Mouse (Mus musculus): ENCODE measurements around the gene Medag. TPM values are rescaled to one million over a fixed set of nuclear protein-coding genes. Genes with fewer than 3 reads are reported as not detected.
A peak's percentile ranks its signal among the peaks of the same experiment; 100 is the strongest.

Gene Medag
- 0.44 and 0.47 TPM in 2 replicates for polyA plus RNA-seq (2016; fragmentation: Nextera tagmentation; extraction: Ambion mirVana)

DNA sequence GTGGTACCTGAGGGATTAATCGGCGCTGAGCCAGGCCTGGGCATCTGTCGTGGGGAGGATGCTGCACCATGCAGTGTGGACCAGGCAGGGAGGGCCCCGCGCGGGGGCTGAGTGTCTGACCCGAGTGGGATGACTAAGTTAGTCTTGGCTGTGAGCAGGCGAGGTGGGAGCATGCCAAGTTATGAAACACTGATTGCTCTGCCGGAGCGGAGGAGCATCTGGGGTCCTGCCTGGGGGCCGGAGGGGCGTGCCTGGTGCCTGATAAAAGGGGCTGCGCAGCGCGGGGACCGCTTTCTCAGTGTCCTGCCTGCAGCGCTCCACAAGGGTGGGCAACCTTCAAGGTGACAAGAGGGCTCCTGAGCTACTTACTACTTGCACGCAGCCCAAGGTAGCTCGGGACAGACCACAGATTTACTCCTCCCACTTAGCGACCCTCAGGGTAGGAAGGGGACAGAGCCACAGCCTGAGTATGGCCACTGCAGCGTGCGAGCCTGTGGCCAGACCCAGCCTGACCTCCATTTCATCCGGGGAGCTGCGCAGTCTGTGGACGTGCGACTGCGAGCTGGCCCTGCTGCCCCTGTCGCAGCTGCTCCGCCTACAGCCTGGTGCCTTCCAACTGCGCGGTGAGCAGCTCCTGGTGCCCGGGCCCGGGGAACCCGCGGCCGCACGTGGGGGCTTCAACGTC, at the start of gene Medag:
TSS of gene Medag (plus strand) at position 241 of the 685 bp plus-strand sequence.
- H3K27ac ChIP-seq, result no peak within 1 kb of the TSS
- H3K9me3 ChIP-seq, result 0 out of 2 replicates have a peak, but pooled peaks cover 5% of the 10 kb centered on the region
- peak within 1 kb of the TSS; percentile 72 for H3K4me2 ChIP-seq
- no peaks in the 10 kb centered on the region for H3K36me3 ChIP-seq
- ATAC-seq (ENCODE audit: insufficient number of reproducible peaks, insufficient read depth, low FRiP score, low TSS enrichment, low read depth), result peak; percentile 73
- peak within 1 kb of the TSS; percentile 38 for H3K4me3 ChIP-seq (replicated peaks)
- WGBS, result 4% methylated on average over 38 of the region's 38 CpGs
- H3K27me3 ChIP-seq, result peaks cover 31% of the 10 kb centered on the region
- peaks cover 14% of the 10 kb centered on the region for H3K4me1 ChIP-seq (replicated peaks)
- H3K9ac ChIP-seq (replicated peaks), result peak within 1 kb of the TSS; percentile 52

DNA sequence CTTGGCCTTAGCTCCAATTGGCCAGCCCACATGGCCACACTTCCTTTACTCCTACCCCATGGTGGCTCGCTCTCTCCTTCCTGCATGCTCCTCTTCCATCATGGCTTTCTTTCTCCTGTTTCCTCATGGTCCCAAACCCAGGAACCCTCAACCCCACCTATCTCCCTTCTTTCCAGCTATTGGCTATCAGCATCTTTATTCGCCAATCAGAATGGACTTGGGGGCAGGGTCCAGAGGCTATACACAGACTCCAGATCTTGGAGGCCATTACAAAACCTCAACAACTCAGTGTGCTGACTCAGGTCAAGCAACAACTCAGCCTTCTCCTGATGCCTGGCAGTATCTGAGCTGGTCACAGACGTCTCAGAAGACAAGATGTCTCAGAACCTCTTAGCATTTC, 48.9 kb upstream of the Medag start:
- Histone ChIP-seq H3K9me3 (peaks cover 6% of the 10 kb centered on the region; the same call in 1 of the 2 replicates), H3K4me2 (no peak overlapping the region), H3K4me1 (replicated peaks) (peaks cover 1% of the 10 kb centered on the region; the same call in 1 of the 2 replicates), H3K36me3 (no peaks in the 10 kb centered on the region), H3K27me3 (no peaks in the 10 kb centered on the region), H3K9ac (replicated peaks) (no peak overlapping the region), H3K4me3 (replicated peaks) (no peak overlapping the region), H3K27ac (no peak overlapping the region)
- ATAC-seq (ENCODE audit: insufficient number of reproducible peaks, insufficient read depth, low FRiP score, low TSS enrichment, low read depth), result no peak
- WGBS, result 86% methylated on average over 3 of the region's 3 CpGs

DNA sequence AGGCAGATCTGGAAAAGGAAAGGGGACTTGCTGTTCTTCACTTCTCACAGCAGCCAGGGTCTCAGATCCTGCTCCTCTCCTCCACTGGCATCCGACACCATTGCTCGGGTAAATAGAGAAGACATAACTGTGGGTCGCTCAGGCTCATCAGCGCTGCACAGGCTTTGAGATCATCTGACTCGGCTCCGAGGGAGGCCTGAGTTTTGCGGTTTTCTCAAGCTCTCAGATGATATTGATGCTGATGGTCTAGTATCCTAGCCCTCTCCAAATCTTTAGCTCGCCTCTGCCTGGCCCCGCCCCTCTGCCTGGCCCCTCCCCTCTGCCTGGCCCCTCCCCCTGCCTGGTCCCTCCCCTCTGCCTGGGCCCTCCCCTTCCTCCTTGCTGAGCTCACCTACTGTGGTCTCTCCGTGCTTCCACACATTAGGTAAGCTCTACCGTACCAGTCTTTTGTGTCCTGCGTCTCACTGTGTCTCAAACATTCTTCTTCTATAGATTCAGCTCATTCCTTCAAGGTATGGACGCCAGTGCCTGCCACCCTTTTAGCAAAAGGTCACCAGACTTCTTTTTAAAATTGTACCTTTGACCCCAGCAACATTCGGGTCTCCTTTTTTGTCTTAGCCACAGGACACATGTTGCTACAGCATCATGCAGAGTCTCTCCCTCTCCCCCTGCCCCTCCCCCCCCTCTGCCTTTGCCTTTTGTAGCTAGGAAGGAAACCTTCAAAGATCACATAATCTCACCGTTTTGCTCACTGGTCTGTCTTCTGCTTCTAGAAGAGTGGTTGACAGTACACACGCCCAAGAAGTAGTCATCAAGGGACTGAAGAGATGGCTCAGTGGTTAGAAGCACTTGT, 47.4 kb upstream of the Medag start:
- 64% methylated on average over 16 of the region's 16 CpGs for WGBS
- H3K27me3 ChIP-seq, result no peaks in the 10 kb centered on the region
- H3K4me3 ChIP-seq (replicated peaks), result no peak overlapping the region
- ATAC-seq (ENCODE audit: insufficient number of reproducible peaks, insufficient read depth, low FRiP score, low TSS enrichment, low read depth), result no peak
- no peak overlapping the region for H3K4me2 ChIP-seq
- peaks cover 6% of the 10 kb centered on the region; the same call in 1 of the 2 replicates for H3K9me3 ChIP-seq
- no peak overlapping the region for H3K9ac ChIP-seq (replicated peaks)
- no peaks in the 10 kb centered on the region for H3K36me3 ChIP-seq
- H3K27ac ChIP-seq, result no peak overlapping the region
- peaks cover 16% of the 10 kb centered on the region for H3K4me1 ChIP-seq (replicated peaks)

DNA sequence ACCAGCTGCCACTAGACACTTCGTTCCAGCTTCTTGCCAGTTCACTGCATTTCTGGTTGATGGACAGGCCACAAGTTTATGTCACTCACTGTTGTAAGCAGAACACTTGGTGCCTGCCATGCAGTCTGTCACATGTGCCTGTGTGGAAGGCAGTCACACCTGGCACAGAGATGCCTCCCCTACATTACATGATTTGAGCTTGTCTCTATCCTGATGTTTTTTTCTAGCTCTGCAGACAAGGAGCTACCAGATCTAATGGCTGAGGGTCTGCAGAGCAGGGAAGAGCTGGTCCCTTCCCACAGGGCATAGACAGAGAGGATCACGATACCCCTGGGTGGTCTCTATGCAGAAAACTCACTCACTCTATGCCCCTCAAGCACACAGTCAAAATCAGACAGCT, 44.5 kb upstream of the Medag start:
- no peak overlapping the region for H3K4me3 ChIP-seq (replicated peaks)
- ATAC-seq (ENCODE audit: insufficient number of reproducible peaks, insufficient read depth, low FRiP score, low TSS enrichment, low read depth), result no peak
- peaks cover 25% of the 10 kb centered on the region for H3K4me1 ChIP-seq (replicated peaks)
- H3K9ac ChIP-seq (replicated peaks), result no peak overlapping the region
- H3K27me3 ChIP-seq, result no peaks in the 10 kb centered on the region
- no peak overlapping the region for H3K4me2 ChIP-seq
- H3K27ac ChIP-seq, result no peak overlapping the region
- no peaks in the 10 kb centered on the region for H3K9me3 ChIP-seq
- 88% methylated on average over 2 of the region's 2 CpGs for WGBS
- H3K36me3 ChIP-seq, result no peaks in the 10 kb centered on the region

DNA sequence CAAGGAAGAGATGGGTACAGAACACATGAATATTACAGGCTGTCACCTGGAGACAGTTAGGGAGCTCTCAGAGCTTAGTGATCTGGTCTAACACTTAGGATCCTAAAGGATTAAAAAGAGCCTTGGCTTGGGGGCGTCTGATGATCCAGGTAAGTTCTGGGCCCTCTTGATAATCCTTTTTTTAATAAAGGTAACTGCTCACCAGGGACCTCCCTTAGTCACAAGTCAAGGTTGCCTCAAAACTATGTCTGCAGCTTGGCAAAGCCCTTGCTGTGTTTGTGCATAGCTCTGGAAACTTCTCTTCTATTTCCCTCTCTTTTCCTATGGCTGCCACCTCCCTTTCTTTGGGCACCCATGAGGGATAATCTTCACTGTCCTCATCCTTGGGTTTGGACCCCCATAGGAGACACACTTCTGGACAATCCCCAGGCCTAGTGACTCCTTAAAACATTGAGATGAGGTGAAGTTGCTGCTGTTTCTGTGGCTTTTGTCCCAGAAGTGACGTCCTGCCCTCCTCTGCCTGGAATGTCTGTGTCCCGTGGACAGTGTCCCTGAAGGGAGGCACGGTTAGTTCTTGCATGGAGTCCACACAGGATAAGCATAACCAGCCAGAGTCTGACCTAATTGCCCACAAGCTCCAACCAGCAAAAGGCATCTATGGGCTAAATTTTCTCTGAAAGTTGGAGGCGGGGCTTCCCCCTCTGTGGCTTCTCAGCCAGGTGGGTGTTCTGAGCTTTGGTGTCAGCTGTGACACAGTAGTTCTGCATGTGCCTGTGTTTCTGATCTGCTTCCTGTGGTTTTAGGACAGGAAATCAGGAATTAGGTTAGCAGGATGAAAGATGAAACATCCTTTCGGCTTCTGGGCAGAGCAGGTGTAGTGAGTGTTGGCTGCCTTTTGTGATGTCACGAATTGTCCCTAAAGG, 43.7 kb upstream of the Medag start:
- H3K4me3 ChIP-seq (replicated peaks), result no peak overlapping the region
- H3K4me1 ChIP-seq (replicated peaks), result peaks cover 27% of the 10 kb centered on the region
- H3K27ac ChIP-seq, result no peak overlapping the region
- ATAC-seq (ENCODE audit: insufficient number of reproducible peaks, insufficient read depth, low FRiP score, low TSS enrichment, low read depth), result no peak
- no peaks in the 10 kb centered on the region for H3K36me3 ChIP-seq
- H3K27me3 ChIP-seq, result no peaks in the 10 kb centered on the region
- H3K9me3 ChIP-seq, result no peaks in the 10 kb centered on the region
- H3K4me2 ChIP-seq, result no peak overlapping the region
- WGBS, result 46% methylated on average over 7 of the region's 7 CpGs
- H3K9ac ChIP-seq (replicated peaks), result no peak overlapping the region

DNA sequence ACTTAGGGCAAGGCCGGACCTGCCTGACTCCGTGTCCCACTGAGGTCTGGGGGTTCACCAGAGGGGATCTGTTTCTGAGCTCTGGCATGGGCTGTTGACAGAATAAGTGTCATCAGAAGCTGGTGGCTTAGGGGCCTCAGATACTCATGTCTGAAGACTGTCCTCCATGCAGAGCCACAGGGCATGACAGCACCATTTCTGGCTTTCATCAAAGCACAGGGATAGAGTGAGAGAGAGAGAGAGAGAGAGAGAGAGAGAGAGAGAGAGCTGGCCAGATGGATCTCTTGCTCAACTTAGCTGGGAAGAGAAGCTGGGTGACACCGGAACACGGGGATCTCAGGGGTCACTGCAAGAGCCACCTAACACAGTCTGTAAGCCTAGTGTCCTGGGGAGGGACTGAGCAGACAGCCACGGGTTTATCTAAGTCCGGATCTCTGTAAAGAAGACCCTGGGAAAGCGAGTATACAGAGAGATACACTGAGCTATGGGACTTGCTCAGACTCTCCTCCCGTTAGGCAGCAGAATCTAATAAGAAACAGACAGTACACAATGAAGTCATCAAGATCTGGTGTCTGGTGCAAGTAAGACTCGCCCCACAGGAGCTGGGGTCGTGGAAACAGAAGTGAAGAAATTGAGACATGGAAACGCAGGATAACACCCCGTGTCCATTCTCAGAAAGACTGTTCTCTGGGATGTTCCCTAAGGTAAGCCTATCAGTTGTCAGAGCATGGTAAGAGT, 42.8 kb upstream of the Medag start:
- Histone ChIP-seq H3K4me2 (no peak overlapping the region; the same call in 1 of the 2 replicates), H3K27me3 (no peaks in the 10 kb centered on the region), H3K27ac (peak overlapping the region; percentile 67), H3K4me1 (replicated peaks) (peaks cover 37% of the 10 kb centered on the region), H3K36me3 (no peaks in the 10 kb centered on the region), H3K9ac (replicated peaks) (no peak overlapping the region), H3K4me3 (replicated peaks) (no peak overlapping the region), H3K9me3 (no peaks in the 10 kb centered on the region)
- WGBS, result 39% methylated on average over 12 of the region's 12 CpGs
- no peak for ATAC-seq (ENCODE audit: insufficient number of reproducible peaks, insufficient read depth, low FRiP score, low TSS enrichment, low read depth)

DNA sequence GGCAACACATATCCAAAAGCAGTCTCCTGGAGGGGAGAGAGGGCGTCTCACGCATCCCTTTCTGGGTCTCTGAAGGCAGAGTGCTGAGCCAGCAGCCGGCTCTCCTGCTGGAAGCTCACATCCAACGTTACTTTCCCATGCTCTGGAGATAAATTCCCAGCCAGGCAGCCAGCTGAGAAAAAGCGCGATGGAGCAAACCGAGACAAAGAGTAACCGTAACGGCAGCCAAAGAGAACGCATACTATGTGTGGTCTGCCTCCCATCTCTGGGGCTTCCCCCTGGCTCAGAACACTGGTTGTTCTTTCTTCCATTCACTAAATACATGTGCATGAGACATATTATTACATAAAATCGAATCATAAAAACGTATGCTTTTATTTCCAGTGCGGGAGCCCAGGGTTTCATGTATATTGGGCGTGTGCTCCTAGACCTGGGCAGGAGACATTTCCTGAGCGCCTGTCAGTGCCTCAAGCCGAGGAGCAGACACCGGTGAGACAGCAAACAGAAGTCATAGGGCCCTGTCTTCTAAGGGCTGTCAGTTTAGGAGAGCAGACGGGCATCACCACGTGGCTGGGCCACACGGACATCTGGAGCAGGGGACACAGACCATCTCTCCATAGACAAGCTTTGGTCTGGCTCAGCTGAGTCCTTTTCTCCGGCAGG, 42.0 kb upstream of the Medag start:
- no peak overlapping the region for H3K4me2 ChIP-seq
- no peaks in the 10 kb centered on the region for H3K36me3 ChIP-seq
- H3K4me1 ChIP-seq (replicated peaks), result peaks cover 42% of the 10 kb centered on the region
- no peaks in the 10 kb centered on the region for H3K27me3 ChIP-seq
- no peak overlapping the region for H3K4me3 ChIP-seq (replicated peaks)
- H3K9me3 ChIP-seq, result no peaks in the 10 kb centered on the region
- WGBS, result 71% methylated on average over 21 of the region's 21 CpGs
- H3K9ac ChIP-seq (replicated peaks), result no peak overlapping the region
- no peak for ATAC-seq (ENCODE audit: insufficient number of reproducible peaks, insufficient read depth, low FRiP score, low TSS enrichment, low read depth)
- H3K27ac ChIP-seq, result peak overlapping the region; percentile 67

DNA sequence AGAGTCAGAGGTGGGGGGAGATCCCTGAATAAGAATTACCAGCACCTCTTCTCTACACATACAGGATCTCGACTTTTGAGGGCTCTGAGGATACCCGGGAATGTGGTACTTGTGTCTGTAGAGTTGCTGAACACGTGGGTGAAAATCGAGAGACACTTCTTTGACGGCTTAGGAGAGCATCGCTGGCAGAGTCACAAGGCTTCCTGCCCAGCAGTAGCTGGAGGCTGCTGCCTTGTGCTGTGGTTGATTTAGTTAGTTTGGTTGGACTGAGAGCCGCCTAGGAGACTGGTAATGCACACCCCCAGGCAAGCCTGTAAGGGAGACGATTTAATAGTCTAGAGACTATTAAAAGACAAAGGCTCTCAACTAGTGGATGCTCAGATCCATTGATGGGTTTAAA, 39.5 kb upstream of the Medag start:
- no peak for ATAC-seq (ENCODE audit: insufficient number of reproducible peaks, insufficient read depth, low FRiP score, low TSS enrichment, low read depth)
- H3K4me1 ChIP-seq (replicated peaks), result peaks cover 57% of the 10 kb centered on the region
- H3K4me2 ChIP-seq, result no peak overlapping the region
- H3K27ac ChIP-seq, result no peak overlapping the region
- H3K36me3 ChIP-seq, result no peaks in the 10 kb centered on the region
- no peak overlapping the region for H3K9ac ChIP-seq (replicated peaks)
- no peaks in the 10 kb centered on the region for H3K9me3 ChIP-seq
- WGBS, result 81% methylated on average over 8 of the region's 8 CpGs
- no peak overlapping the region for H3K4me3 ChIP-seq (replicated peaks)
- no peaks in the 10 kb centered on the region for H3K27me3 ChIP-seq

DNA sequence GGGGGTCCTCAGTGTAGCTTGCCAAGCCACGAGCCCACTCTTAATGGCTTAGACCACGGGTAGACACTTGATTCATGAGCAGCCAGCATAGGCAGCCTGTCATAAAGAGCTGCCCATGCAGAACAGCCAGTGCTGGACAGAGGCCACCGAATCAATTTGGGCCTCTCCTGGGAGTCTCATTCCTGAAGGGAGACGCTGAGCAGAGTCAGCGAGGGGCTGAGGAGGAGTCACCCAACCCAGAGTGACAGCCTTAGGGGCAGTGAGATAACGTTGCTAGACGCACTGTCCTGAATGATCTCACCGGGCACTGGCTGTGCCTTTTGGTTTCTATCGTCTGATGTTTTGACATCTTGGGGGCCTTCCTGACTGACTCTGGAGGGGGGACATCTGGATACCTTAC, 38.3 kb upstream of the Medag start:
- WGBS, result 33% methylated on average over 9 of the region's 9 CpGs
- no peak overlapping the region for H3K4me3 ChIP-seq (replicated peaks)
- ATAC-seq (ENCODE audit: insufficient number of reproducible peaks, insufficient read depth, low FRiP score, low TSS enrichment, low read depth), result no peak
- no peak overlapping the region; the same call in 1 of the 2 replicates for H3K27ac ChIP-seq
- no peaks in the 10 kb centered on the region for H3K36me3 ChIP-seq
- no peaks in the 10 kb centered on the region for H3K9me3 ChIP-seq
- H3K27me3 ChIP-seq, result no peaks in the 10 kb centered on the region
- H3K4me2 ChIP-seq, result no peak overlapping the region
- peaks cover 56% of the 10 kb centered on the region for H3K4me1 ChIP-seq (replicated peaks)
- no peak overlapping the region for H3K9ac ChIP-seq (replicated peaks)

DNA sequence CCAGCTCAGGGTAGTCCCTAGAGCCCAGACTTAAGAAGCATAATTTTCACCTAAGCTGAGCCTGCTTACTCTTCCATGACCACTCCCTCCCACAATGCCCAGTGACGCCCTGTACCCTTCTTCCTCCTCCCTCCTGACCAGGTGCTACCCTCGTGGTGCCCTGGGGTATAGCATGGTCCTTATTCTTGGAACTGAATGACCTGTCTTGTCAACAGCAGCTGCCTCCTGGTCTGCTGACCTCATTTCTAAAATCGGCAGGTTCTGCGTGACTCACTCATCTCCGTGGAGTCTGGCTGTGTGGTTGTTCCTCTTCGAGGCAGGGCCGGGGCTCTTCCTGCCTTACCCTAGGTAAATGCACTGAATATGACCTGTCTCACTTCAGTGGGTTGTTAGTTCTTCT, 37.5 kb upstream of the Medag start:
- H3K4me2 ChIP-seq, result no peak overlapping the region
- H3K27me3 ChIP-seq, result no peaks in the 10 kb centered on the region
- no peaks in the 10 kb centered on the region for H3K9me3 ChIP-seq
- no peak overlapping the region for H3K4me3 ChIP-seq (replicated peaks)
- no peak for ATAC-seq (ENCODE audit: insufficient number of reproducible peaks, insufficient read depth, low FRiP score, low TSS enrichment, low read depth)
- H3K36me3 ChIP-seq, result no peaks in the 10 kb centered on the region
- WGBS, result 79% methylated on average over 7 of the region's 7 CpGs
- no peak overlapping the region for H3K9ac ChIP-seq (replicated peaks)
- peaks cover 54% of the 10 kb centered on the region for H3K4me1 ChIP-seq (replicated peaks)
- no peak overlapping the region for H3K27ac ChIP-seq

Measured in limb, embryonic 12.5 days (tissue).